Mouse (Mus musculus) forebrain, embryonic 11.5 days (tissue): ENCODE results near the gene Clpb. TPM values are rescaled to one million over a fixed set of nuclear protein-coding genes. Genes with fewer than 3 reads are reported as not detected.

Experiments used
- ATAC-seq: fragments of 200-750 bp; cut with Nextera tagmentation; replicated peaks from 2 replicates; pipeline ENCODE4 v1.8.0; 2017; ENCODE audit warnings: moderate TSS enrichment; ENCODE audit not compliant: low FRiP score
- DNase-seq: peaks from one replicate; pipeline ENCODE4 v3.0.0-alpha.2; 2017; ENCODE audit warnings: low spot score
- H3K27ac ChIP-seq: fragments of 300-500 bp; sonication (generic); 2 replicates; pipeline ENCODE4 v1.5.1; 2014; ENCODE audit warnings: low read depth, low read length
- H3K27me3 ChIP-seq: fragments of 300-500 bp; sonication (generic); 2 replicates; pipeline ENCODE4 v1.6.1; 2014; ENCODE audit warnings: mild to moderate bottlenecking, low read length, mixed read lengths; ENCODE audit not compliant: control insufficient read depth, insufficient read depth
- H3K36me3 ChIP-seq: fragments of 300-500 bp; sonication (generic); 2 replicates; pipeline ENCODE4 v1.6.1; 2014; ENCODE audit warnings: mild to moderate bottlenecking, low read length, moderate library complexity, mixed read lengths; ENCODE audit not compliant: control insufficient read depth, insufficient read depth
- H3K4me1 ChIP-seq: fragments of 300-500 bp; sonication (generic); replicated peaks from 2 replicates; pipeline ENCODE4 v1.6.1; 2014; ENCODE audit warnings: low read length, mixed read lengths; ENCODE audit not compliant: control insufficient read depth, insufficient read depth
- H3K4me2 ChIP-seq: fragments of 300-500 bp; sonication (generic); 2 replicates; pipeline ENCODE4 v1.6.1; 2014; ENCODE audit warnings: low read depth, mild to moderate bottlenecking, low read length, moderate library complexity, mixed read lengths; ENCODE audit not compliant: severe bottlenecking
- H3K4me3 ChIP-seq: fragments of 300-500 bp; sonication (generic); 2 replicates; pipeline ENCODE4 v1.5.1; 2014; ENCODE audit warnings: low read depth, low read length
- H3K9ac ChIP-seq: fragments of 300-500 bp; sonication (generic); 2 replicates; pipeline ENCODE4 v1.6.1; 2014; ENCODE audit warnings: low read length
- H3K9me3 ChIP-seq: fragments of 300-500 bp; sonication (generic); 2 replicates; pipeline ENCODE4 v1.6.1; 2016; ENCODE audit warnings: low read length, mixed read lengths; ENCODE audit not compliant: control insufficient read depth
- WGBS: fragments of 180-500 bp; shearing (Covaris S2); extraction: QIAGEN DNeasy Blood & Tissue Kit; methylation state at CpG from one replicate; pipeline ENCODE4 v1.1.7; 2014; 5-methylcytosine and 5-hydroxymethylcytosine counted together
- polyA plus RNA-seq: library from polyadenylated mRNA; unstranded; fragments of >200 nt; fragmentation: Nextera tagmentation; extraction: Ambion mirVana; gene quantifications from 2 replicates; pipeline ENCODE4 v1.2.1, GENCODE M21; 2014

The Clpb gene
- polyA plus RNA-seq, 1 experiment from 2014 or later: 43.5 TPM

DNA sequence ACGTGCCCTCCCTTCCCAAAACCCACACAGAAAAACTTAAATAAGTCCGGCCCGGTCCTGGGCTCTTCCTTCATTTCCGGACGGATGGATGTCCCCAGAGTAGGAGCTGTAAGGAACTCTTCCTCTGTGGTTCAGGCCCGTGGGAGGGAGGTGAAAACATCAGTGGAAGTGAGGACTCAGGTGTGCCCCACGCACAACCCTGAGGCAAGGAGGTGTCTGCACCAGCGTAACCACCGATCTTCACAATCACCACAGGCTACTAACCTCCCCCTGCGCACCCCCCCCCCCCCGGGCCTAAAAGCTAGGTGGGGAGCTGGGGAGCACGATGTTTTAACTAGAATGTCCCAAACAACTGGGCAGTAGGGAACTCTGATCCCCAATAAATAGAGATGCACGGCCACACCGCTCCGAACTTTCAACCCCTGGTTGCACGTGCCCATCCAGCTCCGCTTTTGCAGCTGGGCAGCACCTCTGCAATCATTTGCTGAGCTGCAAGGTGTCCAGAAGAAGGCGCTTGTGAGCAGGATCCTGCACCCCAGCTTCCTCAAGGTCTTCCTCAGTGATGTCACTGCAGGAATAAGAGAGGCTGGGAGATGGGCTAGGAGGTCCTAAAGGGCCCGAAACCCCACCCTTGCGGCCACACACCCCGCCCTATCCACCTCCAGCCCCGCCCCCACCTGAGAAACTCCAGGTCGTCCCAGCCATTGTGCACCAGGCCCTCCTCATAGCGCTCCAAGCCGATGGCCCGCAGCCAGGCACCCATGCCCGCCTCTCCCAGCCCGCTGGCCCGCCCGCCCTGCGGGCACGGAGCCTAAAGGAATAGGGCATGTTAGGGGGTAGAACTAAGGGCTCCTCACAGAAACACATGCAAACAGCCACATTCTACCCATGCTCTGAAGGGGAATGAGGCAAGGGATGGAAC, 159.7 kb downstream of the Clpb start:
- Histone ChIP-seq H3K4me1 (peaks cover 19% of the 10 kb centered on the region), H3K36me3 (peaks cover 9% of the 10 kb centered on the region; the same call in 1 of the 2 replicates), H3K4me2 (no peak overlapping the region), H3K27ac (no peak overlapping the region), H3K9me3 (no peaks in the 10 kb centered on the region), H3K9ac (no peak overlapping the region), H3K27me3 (peaks cover 45% of the 10 kb centered on the region), H3K4me3 (no peak overlapping the region)
- DNase-seq (peak; percentile 76), ATAC-seq (peak; percentile 24; the same call in 1 of the 2 replicates)
- WGBS: 24% methylated on average over 32 of the region's 32 CpGs

DNA sequence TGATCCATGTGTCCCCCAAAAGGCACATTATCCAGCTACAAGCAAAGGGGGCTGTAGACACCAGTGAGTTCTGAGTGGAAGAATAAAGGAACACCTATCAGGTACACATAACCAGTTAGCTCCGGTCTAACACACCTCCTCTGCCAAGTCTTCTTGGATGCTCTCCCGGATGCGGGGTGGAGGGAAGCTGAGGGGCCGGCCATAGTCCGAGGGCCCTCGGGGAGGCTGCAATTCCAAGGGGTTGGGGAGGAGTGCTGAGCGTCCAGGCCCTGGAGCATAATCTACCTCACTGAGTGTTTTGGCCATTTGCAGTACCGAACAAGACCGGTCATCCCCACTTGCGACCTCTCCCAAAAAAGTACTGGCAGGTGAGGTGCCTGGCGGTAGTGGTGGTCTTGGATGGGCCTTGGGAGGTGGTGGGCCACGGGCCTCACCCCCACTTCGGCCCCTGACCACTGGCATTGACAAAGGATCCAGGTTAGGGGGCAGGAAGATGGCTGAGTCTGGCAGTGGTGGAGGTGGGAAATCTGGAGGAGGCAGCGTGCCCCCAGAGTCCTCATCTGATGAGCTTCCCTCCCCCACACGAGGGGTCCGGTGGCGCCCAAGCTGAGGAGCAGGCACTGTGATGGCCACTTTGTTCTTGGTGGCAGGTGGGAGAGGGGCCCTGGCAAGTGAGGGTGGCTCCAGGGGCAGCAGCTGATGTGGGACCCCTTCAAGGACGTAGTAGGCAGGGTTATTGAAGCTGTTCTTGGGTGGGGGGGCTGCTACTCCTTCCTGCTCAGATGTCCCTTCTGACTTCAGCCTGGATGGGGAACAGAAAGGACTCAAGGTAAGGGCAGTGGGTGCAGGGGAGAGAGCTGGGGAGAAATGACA, 160.6 kb downstream of the Clpb start:
- Histone ChIP-seq H3K9ac (no peak overlapping the region), H3K9me3 (no peaks in the 10 kb centered on the region), H3K27me3 (peaks cover 36% of the 10 kb centered on the region), H3K4me3 (no peak overlapping the region), H3K27ac (no peak overlapping the region), H3K36me3 (peaks cover 9% of the 10 kb centered on the region; the same call in 1 of the 2 replicates), H3K4me1 (peaks cover 17% of the 10 kb centered on the region), H3K4me2 (no peak overlapping the region)
- DNase-seq (no peak), ATAC-seq (no peak)
- 82% methylated on average over 18 of the region's 18 CpGs for WGBS

- Histone ChIP-seq H3K4me1 (peaks cover 16% of the 10 kb centered on the region), H3K27ac (no peak overlapping the region)
- 97% methylated on average over 3 of the region's 3 CpGs for WGBS
Observed at GRCm38 (mm10) chr7:101830373-101830772, 166.9 kb downstream of the Clpb start.

DNA sequence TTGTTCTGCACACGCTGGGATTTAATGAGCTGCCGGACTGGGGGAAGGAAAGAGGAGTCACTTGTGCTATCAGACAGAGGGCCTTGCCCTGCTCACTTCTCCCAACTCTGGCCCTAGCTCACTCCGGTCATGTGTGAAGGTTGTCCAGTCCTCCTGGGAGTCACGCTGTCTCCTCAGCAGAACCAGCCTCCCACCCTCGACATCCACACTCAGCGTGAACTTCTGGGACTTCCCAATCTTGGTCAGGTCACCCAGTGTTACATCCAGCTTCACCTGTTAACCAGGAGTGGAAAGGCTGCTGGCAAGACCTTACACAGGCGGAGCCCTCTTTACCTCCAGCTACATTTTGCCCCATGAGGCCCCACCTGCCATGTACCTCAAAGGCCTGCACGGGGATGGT, 168.0 kb downstream of the Clpb start:
- Histone ChIP-seq H3K4me3 (no peak overlapping the region), H3K4me2 (no peak overlapping the region), H3K27ac (no peak overlapping the region), H3K27me3 (no peaks in the 10 kb centered on the region), H3K4me1 (peaks cover 20% of the 10 kb centered on the region), H3K9me3 (no peaks in the 10 kb centered on the region), H3K36me3 (peaks cover 25% of the 10 kb centered on the region; the same call in 1 of the 2 replicates), H3K9ac (no peak overlapping the region)
- WGBS: 93% methylated on average over 8 of the region's 8 CpGs
- ATAC-seq (no peak), DNase-seq (no peak)

More at GRCm38 (mm10) chr7:101830373-101830772, 166.9 kb downstream of the Clpb start:
- H3K27me3 ChIP-seq: no peaks in the 10 kb centered on the region
- DNase-seq (no peak), ATAC-seq (no peak)
- no peak overlapping the region for H3K9ac ChIP-seq
- peaks cover 29% of the 10 kb centered on the region; the same call in 1 of the 2 replicates for H3K36me3 ChIP-seq
- no peaks in the 10 kb centered on the region for H3K9me3 ChIP-seq
- no peak overlapping the region for H3K4me3 ChIP-seq
- H3K4me2 ChIP-seq: no peak overlapping the region

DNA sequence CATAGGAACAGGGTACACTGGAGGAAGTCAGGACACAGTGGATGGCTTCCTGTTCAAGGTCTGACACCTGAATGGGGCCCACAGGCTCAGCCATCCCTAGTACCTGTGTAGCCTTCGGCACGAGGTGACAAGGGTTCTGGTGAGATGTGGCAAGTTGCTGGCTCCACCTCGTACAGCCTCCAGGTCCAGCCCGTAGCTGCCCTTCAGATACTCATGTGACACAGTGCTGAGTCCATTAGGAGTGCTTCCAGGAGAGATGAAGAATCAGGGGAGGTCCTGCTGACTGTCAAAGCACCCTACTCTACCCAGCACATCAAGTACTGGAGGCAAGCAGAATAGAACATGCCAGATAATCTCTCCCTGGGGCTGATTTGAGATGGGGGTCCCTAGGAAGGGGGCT, 168.9 kb downstream of the Clpb start:
- DNase-seq (no peak), ATAC-seq (no peak)
- 90% methylated on average over 4 of the region's 4 CpGs for whole genome bisulfite sequencing
- Histone ChIP-seq H3K27me3 (no peaks in the 10 kb centered on the region), H3K9me3 (no peaks in the 10 kb centered on the region), H3K4me2 (no peak overlapping the region), H3K27ac (no peak overlapping the region), H3K4me1 (peaks cover 20% of the 10 kb centered on the region), H3K9ac (no peak overlapping the region), H3K36me3 (peaks cover 23% of the 10 kb centered on the region; the same call in 1 of the 2 replicates), H3K4me3 (no peak overlapping the region)

GRCm38 (mm10) chr7:101833352-101833751, 169.9 kb downstream of the Clpb start:
- DNase-seq (no peak), ATAC-seq (no peak)
- peaks cover 22% of the 10 kb centered on the region; the same call in 1 of the 2 replicates for H3K36me3 ChIP-seq
- no peak overlapping the region for H3K4me3 ChIP-seq
- peaks cover 20% of the 10 kb centered on the region for H3K4me1 ChIP-seq
- no peak overlapping the region for H3K9ac ChIP-seq
- no peak overlapping the region for H3K27ac ChIP-seq
- H3K9me3 ChIP-seq: no peaks in the 10 kb centered on the region
- H3K27me3 ChIP-seq: no peaks in the 10 kb centered on the region
- no peak overlapping the region for H3K4me2 ChIP-seq
- 71% methylated on average over 5 of the region's 5 CpGs for WGBS

- Histone ChIP-seq H3K27me3 (no peaks in the 10 kb centered on the region), H3K4me3 (no peak overlapping the region), H3K9me3 (no peaks in the 10 kb centered on the region), H3K4me2 (no peak overlapping the region), H3K36me3 (peaks cover 22% of the 10 kb centered on the region; the same call in 1 of the 2 replicates), H3K27ac (0 out of 2 replicates have a peak overlapping the region, but pooled peaks have one; percentile 18), H3K4me1 (peaks cover 20% of the 10 kb centered on the region), H3K9ac (peak overlapping the region; percentile 32)
- DNase-seq: no peak
- no peak for ATAC-seq
- 74% methylated on average over 3 of the region's 3 CpGs for WGBS
Observed at GRCm38 (mm10) chr7:101833916-101834584, 170.6 kb downstream of the Clpb start.

GRCm38 (mm10) chr7:101834903-101835302, 171.5 kb downstream of the Clpb start:
- 74% methylated on average over 3 of the region's 3 CpGs for WGBS
- no peak for DNase-seq

More at GRCm38 (mm10) chr7:101834903-101835302, 171.5 kb downstream of the Clpb start:
- H3K9me3 ChIP-seq: no peaks in the 10 kb centered on the region
- peaks cover 20% of the 10 kb centered on the region for H3K4me1 ChIP-seq
- no peak for ATAC-seq
- H3K27ac ChIP-seq: no peak overlapping the region; the same call in 1 of the 2 replicates
- H3K36me3 ChIP-seq: peaks cover 20% of the 10 kb centered on the region; the same call in 1 of the 2 replicates
- H3K4me2 ChIP-seq: peak overlapping the region; percentile 96; the same call in 1 of the 2 replicates
- H3K4me3 ChIP-seq: peak overlapping the region; percentile 87
- H3K9ac ChIP-seq: no peak overlapping the region; the same call in 1 of the 2 replicates
- H3K27me3 ChIP-seq: no peaks in the 10 kb centered on the region
